Mouse (Mus musculus) kidney, postnatal 4 days (tissue): ENCODE data around the gene Psap.

Experiments
- DNase-seq, 2 experiments: peaks; one replicate each; pipeline ENCODE4 v3.0.0; 2021; ENCODE audit warnings: mixed read lengths in 2 of 2

Psap gene

GRCm38 (mm10) chr10:60265252-60265651 lies 12.2 kb upstream of the Psap start:
- DNase-seq: peak; percentile 48 to 60

GRCm38 (mm10) chr10:60266842-60267401 lies 10.5 kb upstream of the Psap start:
- DNase-seq: no peak

GRCm38 (mm10) chr10:60268738-60269137 lies 8.7 kb upstream of the Psap start:
- DNase-seq: no peak

- DNase-seq: no peak
These were observed 8.0 kb upstream of the Psap start for GRCm38 (mm10) chr10:60269141-60270064.

GRCm38 (mm10) chr10:60271015-60271414 lies 6.4 kb upstream of the Psap start:
- no peak for DNase-seq

GRCm38 (mm10) chr10:60272241-60272640 lies 5.2 kb upstream of the Psap start:
- no peak for DNase-seq

- DNase-seq: no peak
These were observed 4.0 kb upstream of the Psap start for GRCm38 (mm10) chr10:60273382-60273781.

GRCm38 (mm10) chr10:60278006-60278399 lies 576 bp downstream of the Psap start:
- DNase-seq: no peak

- DNase-seq: no peak
These were observed 1.4 kb downstream of the Psap start for GRCm38 (mm10) chr10:60278786-60279185.

GRCm38 (mm10) chr10:60279290-60279940 lies 2.0 kb downstream of the Psap start:
- no peak for DNase-seq

- peak; percentile 53 to 71 for DNase-seq
These were observed 2.5 kb downstream of the Psap start for GRCm38 (mm10) chr10:60279941-60280301.

- DNase-seq: no peak
These were observed 2.9 kb downstream of the Psap start for GRCm38 (mm10) chr10:60280353-60280752.

- no peak for DNase-seq
These were observed 4.2 kb downstream of the Psap start for GRCm38 (mm10) chr10:60281571-60282050.

- DNase-seq: no peak
These were observed 4.9 kb downstream of the Psap start for GRCm38 (mm10) chr10:60282116-60283014.

- DNase-seq: no peak
These were observed 6.8 kb downstream of the Psap start for GRCm38 (mm10) chr10:60284248-60284647.

GRCm38 (mm10) chr10:60284676-60285111 lies 7.3 kb downstream of the Psap start:
- DNase-seq: no peak

GRCm38 (mm10) chr10:60285183-60285582 lies 7.8 kb downstream of the Psap start:
- DNase-seq: no peak

- peak; percentile 60 to 74 for DNase-seq
These were observed 8.4 kb downstream of the Psap start for GRCm38 (mm10) chr10:60285676-60286372.

GRCm38 (mm10) chr10:60286546-60286945 lies 9.1 kb downstream of the Psap start:
- DNase-seq: no peak

- DNase-seq: no peak
These were observed 9.7 kb downstream of the Psap start for GRCm38 (mm10) chr10:60287161-60287560.

- DNase-seq: no peak
These were observed 10.3 kb downstream of the Psap start for GRCm38 (mm10) chr10:60287726-60288125.

GRCm38 (mm10) chr10:60289216-60289615 lies 11.8 kb downstream of the Psap start:
- no peak for DNase-seq
